Mouse (Mus musculus): ENCODE results near the gene Myl9.

- TF ChIP-seq CTCF (IDR thresholded peaks at IDR 0.05; ENCODE audit: control insufficient read depth, insufficient read depth, insufficient read length) (no peak), FOSL1 (IDR thresholded peaks at IDR 0.05; ENCODE audit: insufficient read depth, low read length, poor library complexity, severe bottlenecking) (no peak), MAX (IDR thresholded peaks at IDR 0.05) (no peak), CEBPB (IDR thresholded peaks at IDR 0.05; ENCODE audit: low read depth) (no peak)
These were observed 2.2 kb downstream of the Myl9 start for GRCm38 (mm10) chr2:156777326-156778004.

Data from C2C12 (cell line).